Mouse (Mus musculus) right cerebral cortex, postnatal 14 days (tissue): ENCODE results near the gene Wwc1.
"Not testable (repeated sequence)": the region's sequence is repeated elsewhere in the genome, so short reads cannot be mapped to it uniquely, and the experiment has no call there.

Experiments
- DNase-seq: peaks from one replicate; pipeline ENCODE4 v3.0.0; 2022

Wwc1 gene

DNA sequence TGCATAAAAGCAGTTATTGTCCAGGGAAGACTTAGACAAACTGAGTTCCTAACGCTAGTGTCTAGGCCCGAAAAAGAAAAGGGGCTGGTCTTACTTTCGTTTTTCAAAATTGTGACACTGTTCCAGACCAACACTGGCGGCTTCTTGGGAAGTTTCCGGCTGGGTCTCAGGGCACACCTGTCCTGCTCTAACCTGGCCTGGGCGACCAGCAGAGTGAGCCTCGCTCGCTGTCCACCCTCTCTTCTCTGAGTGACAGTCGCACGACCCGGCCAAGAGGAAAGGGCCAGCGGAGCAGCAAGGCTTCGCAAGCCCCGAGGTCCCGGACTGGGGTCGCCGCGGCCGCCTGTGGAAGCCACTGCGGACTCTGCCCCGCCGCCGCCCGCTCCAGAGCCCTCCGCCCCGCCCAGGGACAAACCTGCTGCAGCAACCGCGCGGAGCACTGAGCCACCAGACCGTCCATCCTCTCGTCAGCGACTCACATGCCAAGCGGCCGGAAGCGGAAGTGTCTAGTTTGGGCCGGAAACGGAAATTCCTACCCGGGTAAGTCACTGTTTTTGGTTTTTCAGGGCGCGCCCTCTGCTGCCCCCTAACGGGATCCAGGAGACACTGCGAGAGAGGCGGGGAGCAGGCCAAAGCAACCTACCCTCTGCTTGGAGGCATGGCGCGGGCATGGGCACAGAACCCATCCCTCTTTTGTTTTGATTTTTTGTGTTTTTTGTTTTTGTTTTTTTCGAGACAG lies 146.1 kb downstream of the Wwc1 start, which contains the start of gene Rars:
Gene Rars (minus strand): TSS at position 485 of the 739 bp plus-strand sequence.
- peak; percentile 93 for DNase-seq

DNA sequence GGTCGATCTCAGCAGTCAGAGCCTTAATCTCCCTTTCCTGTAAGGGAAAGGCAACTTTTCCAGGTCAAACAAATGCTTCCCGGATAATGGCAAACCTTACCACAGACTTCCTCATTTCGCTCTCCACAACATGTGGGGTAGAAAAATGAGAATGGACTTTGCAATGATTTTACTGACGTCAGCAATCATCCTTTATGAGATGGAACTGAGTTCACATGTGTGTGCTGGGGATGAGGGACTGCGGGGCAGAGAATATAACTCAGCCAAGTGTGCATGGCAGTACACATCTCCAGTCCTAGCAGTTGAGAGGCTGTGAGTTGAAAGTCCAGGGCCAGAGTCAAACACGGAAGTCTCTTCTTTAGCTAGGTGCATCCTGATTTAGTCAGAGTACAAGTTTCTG lies 147.1 kb downstream of the Wwc1 start:
- DNase-seq = no peak

- no peak for DNase-seq
Observed at GRCm38 (mm10) chr11:35832139-35832538, 148.2 kb downstream of the Wwc1 start.

DNA sequence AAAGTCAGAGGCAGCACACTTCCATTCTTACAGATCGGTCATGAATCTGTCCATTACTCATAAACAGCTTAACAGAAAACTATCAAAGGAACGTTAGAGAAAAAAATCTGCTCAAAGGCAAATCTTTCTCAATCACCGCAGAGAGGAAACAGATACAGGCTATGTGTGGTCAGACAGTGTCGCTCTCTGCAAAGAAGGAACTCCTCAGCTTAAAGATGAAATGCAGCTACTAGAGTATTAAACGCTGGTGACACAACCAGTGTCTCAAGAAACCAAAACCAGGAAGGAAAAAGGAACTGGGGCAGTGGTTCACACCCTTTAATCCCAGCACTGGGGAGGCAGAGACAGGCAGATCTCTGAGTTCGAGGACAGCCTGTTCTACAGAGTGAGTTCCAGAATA lies 152.6 kb downstream of the Wwc1 start:
- no peak for DNase-seq

- DNase-seq = no peak
Observed at GRCm38 (mm10) chr11:35816316-35816715, 164.0 kb downstream of the Wwc1 start.

GRCm38 (mm10) chr11:35811458-35811857 lies 168.9 kb downstream of the Wwc1 start:
- no peak for DNase-seq

DNA sequence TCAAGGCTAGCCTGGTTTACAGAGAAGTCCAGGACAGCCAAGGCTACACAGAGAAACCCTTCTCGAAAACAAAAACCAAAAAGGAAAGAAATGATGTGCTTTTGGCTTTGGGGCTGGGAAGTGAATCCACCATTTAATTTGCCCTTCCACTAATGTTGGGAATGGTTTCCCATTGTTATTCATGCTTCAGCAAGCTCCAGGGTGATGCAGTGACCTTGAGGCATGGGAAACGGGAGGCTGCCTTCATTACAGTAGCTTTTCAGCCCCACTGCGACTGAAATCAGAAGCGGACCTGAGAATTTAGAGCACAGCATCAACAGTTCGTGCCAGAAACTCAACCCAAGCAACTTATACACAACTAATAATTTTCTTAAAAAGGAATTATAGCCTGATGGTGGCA lies 179.0 kb downstream of the Wwc1 start:
- no peak for DNase-seq

- no peak for DNase-seq
Observed at GRCm38 (mm10) chr11:35798874-35799273, 181.5 kb downstream of the Wwc1 start, which contains the start of gene Fbll1. Fbll1 (minus strand) TSS chr11:35798884.

GRCm38 (mm10) chr11:35798495-35798820 lies 181.9 kb downstream of the Wwc1 start:
- peak; percentile 82 for DNase-seq

DNA sequence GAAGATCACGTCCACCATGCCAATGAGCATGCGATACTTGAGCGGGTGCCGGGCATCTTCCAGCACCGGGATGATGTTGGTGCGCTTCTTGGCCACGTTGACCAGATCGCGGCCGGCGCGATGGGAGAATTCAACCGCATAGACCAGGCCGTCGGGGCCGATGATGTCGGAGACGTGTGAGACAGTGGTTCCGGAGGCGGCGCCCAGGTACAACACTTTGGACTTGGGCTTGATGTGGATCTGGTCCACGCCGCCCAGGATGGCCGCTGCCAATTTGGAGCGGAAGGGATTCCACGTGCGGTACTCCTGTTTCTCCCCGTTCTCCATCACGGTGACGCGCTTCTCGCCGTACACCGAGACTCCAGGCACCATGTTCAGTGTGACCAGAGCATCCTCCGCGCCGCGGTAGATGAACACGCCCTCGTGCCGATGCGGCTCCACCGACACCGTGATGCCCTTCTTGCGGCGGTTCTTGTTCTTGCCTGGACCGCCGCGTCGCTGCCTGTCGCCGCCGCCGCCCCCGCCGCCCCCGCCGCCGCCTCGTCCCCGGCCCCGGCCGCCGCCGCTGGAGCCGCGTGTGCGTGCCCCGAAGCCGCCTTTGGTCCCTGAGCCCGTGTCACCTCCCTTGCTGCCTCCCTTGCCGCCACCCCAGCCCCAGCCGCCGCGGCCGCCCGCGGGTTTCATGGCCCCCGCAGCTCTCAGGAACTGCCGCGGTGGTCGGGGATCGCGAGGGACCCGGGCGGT lies 182.4 kb downstream of the Wwc1 start:
- DNase-seq = peak; percentile 55

DNA sequence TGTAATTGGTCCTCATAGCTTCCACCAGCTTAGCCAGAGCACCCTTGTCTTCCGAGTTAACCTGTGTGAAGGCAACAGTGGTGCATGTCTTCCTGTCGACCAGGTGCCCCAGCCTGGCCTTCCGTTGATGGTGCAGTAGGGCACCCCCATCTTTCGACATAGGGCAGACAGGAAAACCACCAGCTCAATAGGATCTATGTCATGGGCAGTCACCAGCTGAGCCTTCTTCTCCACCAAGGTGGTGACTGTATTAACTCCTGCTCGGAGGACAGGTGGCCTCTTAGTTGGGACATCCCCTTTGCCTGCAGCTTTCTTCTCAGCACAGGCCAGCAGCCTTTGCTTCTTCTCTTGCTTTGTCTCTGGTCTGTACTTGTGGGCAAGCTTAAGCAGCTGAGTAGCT lies 187.5 kb downstream of the Wwc1 start:
- not testable (repeated sequence) for DNase-seq

DNA sequence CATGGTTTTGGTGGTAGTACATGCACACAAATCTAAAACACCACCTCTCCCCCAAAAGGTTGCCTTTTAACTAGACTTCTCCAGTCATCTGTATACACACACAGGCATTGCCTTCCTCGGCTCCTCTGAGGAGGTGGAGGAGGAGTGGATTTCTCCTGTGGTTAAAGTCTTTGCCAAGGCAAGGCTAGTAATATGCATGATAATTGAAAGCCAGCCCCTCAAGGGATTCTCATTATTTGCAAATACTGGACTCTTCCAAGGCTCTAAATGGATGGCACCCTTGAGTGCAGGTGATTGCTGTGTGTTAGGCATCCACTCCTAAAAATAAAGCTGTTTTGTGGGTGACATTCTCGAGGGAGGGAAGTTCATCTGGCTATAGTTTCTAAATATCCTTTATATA lies 191.9 kb downstream of the Wwc1 start:
- no peak for DNase-seq
